Mouse (Mus musculus) layer of hippocampus, adult 9-10 months (tissue): Measurements from ENCODE around the gene Iffo2.

Experiments used
- DNase-seq: peaks from one replicate; pipeline ENCODE4 v3.0.0; 2022; ENCODE audit warnings: low spot score

Iffo2 gene

DNA sequence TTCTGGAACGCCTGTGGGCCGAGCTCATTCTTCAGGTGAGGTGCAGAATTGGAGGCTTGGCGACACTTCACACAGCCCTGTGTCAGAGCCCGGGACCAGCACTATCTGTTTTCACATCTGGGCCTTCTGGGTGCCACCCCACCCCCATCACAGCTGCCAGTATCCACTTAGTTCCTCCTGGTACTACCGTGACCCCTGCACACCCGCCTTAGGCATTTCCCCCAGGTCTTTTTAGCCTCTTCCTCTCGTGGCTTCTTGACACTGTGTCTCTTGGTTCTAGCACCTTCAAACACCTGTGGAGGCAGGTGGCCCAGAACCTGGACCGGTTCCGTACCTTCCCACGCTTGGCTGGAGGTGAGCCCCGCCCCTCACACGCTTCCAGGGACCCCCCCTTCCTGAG, 110.0 kb downstream of the Iffo2 start:
- DNase-seq = no peak

DNA sequence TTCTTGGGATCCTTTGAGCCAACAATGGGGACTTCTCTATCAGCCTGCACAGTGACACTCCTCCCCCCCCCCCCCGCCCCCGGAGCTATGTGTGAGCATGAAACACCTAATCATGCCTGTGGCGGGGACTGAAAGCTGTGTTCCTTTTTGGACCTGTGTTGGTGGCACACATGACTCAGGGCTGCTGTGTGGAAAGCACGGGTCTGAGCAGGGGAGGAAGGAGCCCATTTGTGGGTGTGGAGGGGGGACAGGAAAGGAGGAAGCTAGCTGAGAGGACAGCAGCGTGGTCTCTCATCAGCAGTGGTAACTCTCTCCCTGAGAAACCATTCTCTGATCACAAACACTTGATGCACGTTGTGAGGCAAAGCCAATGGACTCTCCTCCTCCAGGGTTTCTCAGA, 110.4 kb downstream of the Iffo2 start:
- no peak for DNase-seq

DNA sequence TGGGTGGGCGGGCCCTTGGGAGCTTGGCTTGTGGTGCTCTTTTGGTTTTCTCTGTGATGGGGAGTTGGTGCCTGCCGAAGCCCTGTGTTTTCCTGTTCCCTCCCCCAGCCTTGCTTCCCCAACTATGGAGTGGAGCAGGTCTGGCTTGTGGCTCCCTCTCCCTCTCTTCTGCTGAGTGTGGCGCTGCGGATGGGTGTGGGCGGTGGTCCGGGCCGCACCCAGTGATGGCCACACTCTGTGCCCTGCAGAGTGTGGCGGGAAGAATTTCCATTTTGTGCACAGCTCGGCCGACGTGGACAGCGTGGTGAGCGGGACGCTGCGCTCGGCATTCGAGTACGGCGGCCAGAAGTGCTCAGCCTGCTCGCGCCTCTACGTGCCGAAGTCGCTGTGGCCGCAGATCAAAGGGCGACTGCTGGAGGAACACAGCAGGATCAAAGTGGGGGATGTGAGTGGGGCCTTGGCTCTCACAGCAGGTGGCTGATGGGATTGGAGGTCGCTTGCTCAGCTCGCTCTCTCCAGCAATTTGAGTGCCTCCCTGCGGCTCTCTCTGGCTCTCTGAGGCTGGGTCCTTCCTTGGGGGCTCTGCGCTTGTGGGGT, 111.6 kb downstream of the Iffo2 start:
- no peak for DNase-seq

DNA sequence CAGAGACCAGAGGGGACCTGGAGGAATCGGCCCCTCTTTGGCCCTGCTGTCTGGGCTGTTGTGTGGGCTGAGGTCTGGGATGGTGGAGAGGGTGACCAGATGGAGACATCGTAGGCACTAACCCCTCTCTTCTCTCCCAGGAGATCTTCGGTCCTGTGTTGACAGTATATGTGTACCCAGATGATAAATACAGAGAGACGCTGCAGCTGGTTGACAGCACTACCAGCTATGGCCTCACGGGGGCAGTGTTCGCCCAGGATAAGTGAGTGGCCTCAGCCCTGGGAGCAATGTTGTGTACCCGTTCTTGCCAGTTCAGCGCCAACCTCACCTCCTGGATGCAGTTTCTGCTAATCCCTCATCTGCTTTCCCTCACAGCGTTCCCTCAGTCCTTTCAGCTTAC, 113.6 kb downstream of the Iffo2 start:
- DNase-seq = peak; percentile 63

DNA sequence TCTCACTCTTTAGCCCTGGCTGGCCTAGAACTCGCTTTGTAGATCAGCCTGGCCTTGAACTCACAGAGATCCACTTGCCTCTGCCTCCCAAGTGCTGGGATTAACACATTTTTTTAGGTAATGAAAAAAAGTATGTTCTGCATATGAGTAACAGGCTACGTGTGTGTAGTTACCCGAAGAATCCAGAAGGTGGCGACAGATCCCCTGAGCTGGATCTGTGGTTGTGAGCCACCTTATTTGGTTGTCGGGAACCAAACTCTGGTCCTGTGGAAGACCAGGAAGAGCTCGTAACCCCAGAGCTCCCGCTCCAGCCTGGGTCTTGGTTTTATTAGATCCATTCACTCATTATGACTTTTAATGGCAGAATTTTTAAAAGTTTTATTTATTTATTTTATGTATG, 116.6 kb downstream of the Iffo2 start:
- no peak for DNase-seq

DNA sequence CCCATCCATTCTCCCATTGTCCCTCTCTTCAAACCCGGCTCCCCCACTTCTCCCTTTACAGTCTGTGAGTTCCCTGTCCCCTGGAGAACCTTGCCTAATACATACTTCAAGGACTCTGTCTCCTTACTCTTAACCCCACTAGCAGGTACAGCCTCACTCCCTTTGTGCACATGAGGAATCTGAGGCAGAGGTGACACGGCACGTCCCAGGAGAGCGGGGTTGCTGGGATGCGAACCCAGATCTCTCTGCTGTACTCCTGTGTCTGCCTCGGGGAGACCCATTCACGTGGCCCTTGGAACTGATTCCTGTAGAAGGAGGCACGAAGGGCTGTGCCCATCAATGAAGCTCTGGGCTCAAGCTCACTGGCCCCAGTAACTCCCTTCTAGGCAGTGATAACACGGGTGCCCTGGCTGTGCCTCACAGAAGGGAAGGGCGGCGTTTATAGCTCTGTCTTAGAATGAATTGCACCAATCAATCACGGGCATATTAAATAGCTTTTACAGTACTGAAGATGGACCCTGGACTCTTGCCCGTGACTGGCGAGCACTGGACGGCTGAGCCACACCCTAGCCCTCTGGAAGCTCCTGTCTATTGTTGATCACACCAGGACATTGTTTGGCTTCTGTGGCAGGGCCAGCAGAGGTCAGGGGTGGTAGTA, 119.9 kb downstream of the Iffo2 start:
- no peak for DNase-seq

DNA sequence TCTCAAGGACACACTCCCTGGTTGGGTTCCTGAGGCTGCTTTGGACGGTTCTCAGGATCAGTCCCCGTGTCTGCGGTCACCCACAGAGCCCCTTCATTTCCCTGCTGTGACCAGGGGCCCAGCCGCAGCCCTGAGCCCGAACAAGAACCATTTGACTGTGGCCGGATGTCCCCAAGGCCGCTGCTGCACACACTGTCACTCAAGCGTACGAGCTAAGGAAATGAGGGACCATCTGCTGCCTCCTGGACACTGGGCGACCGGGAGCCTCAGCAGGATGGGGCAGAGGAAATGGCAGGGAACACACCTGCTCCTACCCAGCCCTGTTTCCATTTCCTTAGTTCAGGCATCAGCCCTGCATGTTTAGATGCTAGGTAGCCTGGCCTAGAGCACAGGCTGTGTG, 120.6 kb downstream of the Iffo2 start:
- no peak for DNase-seq

DNA sequence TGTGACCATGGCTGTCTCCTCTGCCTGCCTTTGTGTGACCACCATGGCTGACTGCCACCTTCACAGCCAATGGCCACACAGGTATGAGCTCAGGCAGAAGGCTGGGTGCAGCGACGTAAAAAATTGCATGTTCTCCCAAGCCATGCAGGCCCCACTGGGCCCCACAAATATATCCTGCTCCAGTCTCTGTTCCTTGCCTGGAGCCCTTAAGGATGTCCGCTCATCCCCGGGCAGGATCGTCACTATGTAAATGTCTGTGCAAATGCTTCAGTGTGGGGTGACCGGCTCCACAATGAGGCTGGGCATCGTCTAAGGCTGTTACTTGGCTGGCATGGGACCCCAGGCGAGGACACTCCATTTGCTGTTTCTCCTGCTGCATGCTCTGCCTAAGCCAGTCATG, 122.9 kb downstream of the Iffo2 start, which contains the start of gene Tas1r2:
TSS of gene Tas1r2 (plus strand) at position 301 of the 400 bp plus-strand sequence.
- no peak for DNase-seq

DNA sequence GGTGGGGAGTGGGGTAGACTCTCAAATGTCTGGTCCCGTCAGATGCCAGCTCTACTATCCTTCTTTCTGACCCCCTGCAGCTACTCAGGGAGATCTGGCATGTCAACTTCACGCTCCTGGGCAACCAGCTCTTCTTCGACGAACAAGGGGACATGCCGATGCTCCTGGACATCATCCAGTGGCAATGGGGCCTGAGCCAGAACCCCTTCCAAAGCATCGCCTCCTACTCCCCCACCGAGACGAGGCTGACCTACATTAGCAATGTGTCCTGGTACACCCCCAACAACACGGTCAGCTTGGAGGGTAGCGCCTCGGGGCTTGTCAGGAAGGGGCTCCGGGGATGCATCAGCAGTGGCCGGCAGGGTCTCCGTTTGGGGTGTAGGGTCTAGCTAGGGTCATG, 131.5 kb downstream of the Iffo2 start:
- no peak for DNase-seq

DNA sequence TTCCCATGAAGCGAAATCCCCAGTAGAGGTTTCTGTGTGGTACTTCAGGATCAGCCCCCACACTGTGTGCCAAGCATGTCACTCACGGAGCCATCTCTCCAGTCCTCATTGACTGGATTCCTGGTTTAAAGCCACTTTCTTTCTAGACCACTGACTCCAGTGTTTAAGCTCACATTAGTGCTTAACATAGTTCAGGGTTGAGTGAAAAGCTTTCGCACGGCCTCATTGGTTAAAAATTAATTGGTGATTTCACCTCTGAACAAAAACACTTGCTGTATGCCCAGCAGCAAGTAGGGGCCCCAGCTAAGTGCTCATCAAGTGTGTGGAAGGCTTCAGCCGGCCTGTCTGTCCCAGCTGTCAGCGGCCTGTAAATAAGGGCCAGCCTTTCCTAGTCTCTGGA, 137.3 kb downstream of the Iffo2 start:
- no peak for DNase-seq

DNA sequence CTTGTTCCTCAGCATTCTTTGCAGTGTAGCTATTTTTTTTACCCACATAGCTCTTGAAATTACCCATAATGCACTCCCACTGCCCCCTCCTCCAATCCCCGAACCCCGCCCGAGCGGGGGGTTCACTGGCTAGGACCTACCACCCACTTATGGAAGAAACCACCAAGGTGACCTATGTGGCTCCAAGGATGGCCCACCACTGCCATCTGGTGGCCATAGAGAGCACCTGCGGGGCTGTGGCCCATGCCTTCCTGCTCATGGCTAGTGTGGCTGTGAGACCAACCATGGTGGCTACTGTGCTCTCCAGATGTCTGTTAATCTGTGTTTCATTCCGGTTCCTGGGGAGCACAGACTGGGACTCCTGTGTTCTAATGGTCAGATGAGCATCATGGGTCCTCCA, 139.5 kb downstream of the Iffo2 start:
- DNase-seq = peak; percentile 13
